Mouse (Mus musculus) ES-Bruce4 (cell line): ENCODE measurements at regions not wholly inside any gene's neighbourhood (a gene's known extent, or its start where the extent isn't known, plus 50 kb on each side); places are given as distances from the start of the nearest gene placed in this dataset.

Source experiments
- H3K27ac ChIP-seq: 2 replicates; pipeline ENCODE4 v1.5.1; 2012; ENCODE audit warnings: low read length, inconsistent platforms; ENCODE audit not compliant: insufficient read depth
- H3K27me3 ChIP-seq: 2 replicates; pipeline ENCODE4 v1.6.1; 2012; ENCODE audit warnings: mild to moderate bottlenecking, low read length, inconsistent platforms; ENCODE audit not compliant: control insufficient read depth, poor library complexity, insufficient read depth, severe bottlenecking
- H3K36me3 ChIP-seq: 2 replicates; pipeline ENCODE4 v1.6.1; 2012; ENCODE audit warnings: inconsistent platforms, mild to moderate bottlenecking, low read length, moderate library complexity; ENCODE audit not compliant: control insufficient read depth, poor library complexity, insufficient read depth, severe bottlenecking
- H3K4me1 ChIP-seq: one replicate; pipeline ENCODE4 v1.8.1; 2011; ENCODE audit warnings: low read length; ENCODE audit not compliant: control insufficient read depth, insufficient read depth
- H3K4me3 ChIP-seq: 2 replicates; pipeline ENCODE4 v1.5.1; 2011; ENCODE audit warnings: low read depth, mild to moderate bottlenecking, low read length
- H3K9ac ChIP-seq: 2 replicates; pipeline ENCODE4 v1.6.1; 2012; ENCODE audit warnings: low read depth, mild to moderate bottlenecking, inconsistent platforms; ENCODE audit not compliant: poor library complexity, severe bottlenecking
- H3K9me3 ChIP-seq: replicated peaks from 2 replicates; pipeline ENCODE4 v1.6.1; 2012; ENCODE audit warnings: mild to moderate bottlenecking, low read length, inconsistent platforms; ENCODE audit not compliant: control insufficient read depth, poor library complexity, insufficient read depth, severe bottlenecking
- CTCF ChIP-seq: IDR thresholded peaks from one replicate; pipeline ENCODE4 v1.8.1; 2011; ENCODE audit warnings: low read depth, low read length
- EP300 ChIP-seq: IDR thresholded peaks from 2 replicates; pipeline ENCODE4 v1.6.1; 2011; ENCODE audit warnings: low read depth, low read length; ENCODE audit not compliant: insufficient read depth
- POLR2A ChIP-seq: IDR thresholded peaks from one replicate; pipeline ENCODE4 v1.8.1; 2011; ENCODE audit warnings: low read length; ENCODE audit not compliant: insufficient read depth

DNA sequence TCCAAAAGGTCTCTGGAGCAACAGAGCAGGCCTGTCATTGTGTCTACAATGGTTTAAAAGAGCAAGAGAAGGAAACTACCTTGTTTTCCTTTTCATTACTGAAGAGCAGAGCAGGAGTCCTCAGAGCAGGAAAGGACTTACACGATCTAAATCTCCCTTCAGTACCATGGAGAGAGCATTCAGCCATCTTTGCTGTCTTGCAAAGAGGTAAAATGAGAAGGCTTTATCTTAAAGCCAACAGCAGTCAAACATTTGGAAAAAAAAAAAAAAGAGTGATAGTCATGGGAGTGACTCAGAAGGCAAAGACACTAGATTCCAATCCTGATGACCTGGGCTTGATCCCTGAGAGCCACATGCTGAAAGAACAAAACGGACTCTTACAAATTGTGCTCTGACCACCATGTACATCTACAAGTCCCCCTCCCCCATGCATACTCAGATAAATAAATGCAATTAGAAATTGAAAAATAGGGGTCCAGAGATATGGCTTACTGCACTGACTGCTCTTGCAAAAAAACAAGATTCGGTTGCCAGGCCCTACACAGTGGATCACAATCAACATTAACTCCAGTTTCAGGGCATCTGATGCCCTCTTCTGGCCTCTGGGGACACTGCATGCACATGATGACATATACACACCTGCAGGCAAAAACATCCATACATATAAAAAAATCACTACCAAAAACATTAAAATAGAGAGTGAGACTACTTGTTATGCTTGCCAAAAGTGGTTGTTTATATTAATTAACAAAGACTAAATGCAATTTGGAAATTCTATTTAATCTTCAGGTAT lies 397.6 kb upstream of the Kif2a start:
- Histone ChIP-seq H3K4me3 (no peak overlapping the region), H3K36me3 (no peaks in the 10 kb centered on the region), H3K9ac (no peak overlapping the region), H3K4me1 (no peaks in the 10 kb centered on the region), H3K27ac (no peak overlapping the region), H3K27me3 (no peaks in the 10 kb centered on the region), H3K9me3 (no peaks in the 10 kb centered on the region; the same call in 1 of the 2 replicates)
- TF ChIP-seq POLR2A (no peak), CTCF (no peak), EP300 (no peak)

DNA sequence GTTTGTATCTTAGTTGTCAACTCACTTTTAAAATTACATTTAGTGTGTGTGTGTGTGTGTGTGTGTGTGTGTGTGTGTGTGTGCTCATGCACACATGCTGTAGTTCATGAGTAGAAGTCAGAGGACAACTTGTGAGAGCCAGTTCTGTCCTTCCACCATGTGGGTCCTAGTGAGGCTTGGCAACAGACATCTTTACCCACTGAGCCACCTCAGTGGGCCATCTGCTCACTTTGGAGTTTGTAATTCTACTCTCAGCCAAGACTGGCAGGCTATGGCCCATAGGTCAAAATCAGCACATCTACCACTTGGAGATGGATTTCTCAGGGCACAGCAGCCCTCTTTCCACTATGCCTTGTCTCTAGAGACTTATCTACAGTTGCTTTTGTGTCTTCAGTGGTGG lies 388.3 kb upstream of the Kif2a start:
- Histone ChIP-seq H3K9me3 (no peaks in the 10 kb centered on the region), H3K27me3 (no peaks in the 10 kb centered on the region), H3K36me3 (no peaks in the 10 kb centered on the region), H3K9ac (no peak overlapping the region), H3K4me1 (no peaks in the 10 kb centered on the region), H3K27ac (no peak overlapping the region), H3K4me3 (no peak overlapping the region)
- TF ChIP-seq POLR2A (no peak), CTCF (no peak), EP300 (no peak)

GRCm38 (mm10) chr13:107407674-107408026 lies 385.7 kb upstream of the Kif2a start:
- no peak overlapping the region for H3K4me3 ChIP-seq
- no peak overlapping the region for H3K27ac ChIP-seq
- H3K27me3 ChIP-seq: no peaks in the 10 kb centered on the region
- H3K36me3 ChIP-seq: no peaks in the 10 kb centered on the region
- H3K9ac ChIP-seq: no peak overlapping the region
- H3K9me3 ChIP-seq: no peaks in the 10 kb centered on the region
- no peaks in the 10 kb centered on the region for H3K4me1 ChIP-seq
- TF ChIP-seq POLR2A (no peak), EP300 (no peak), CTCF (no peak)

- Histone ChIP-seq H3K4me1 (no peaks in the 10 kb centered on the region), H3K9ac (no peak overlapping the region), H3K36me3 (no peaks in the 10 kb centered on the region), H3K27ac (no peak overlapping the region), H3K4me3 (no peak overlapping the region), H3K27me3 (no peaks in the 10 kb centered on the region), H3K9me3 (no peaks in the 10 kb centered on the region)
- no peak for TF ChIP-seq POLR2A
- no peak for TF ChIP-seq EP300
- TF ChIP-seq CTCF: no peak
Observed at GRCm38 (mm10) chr13:107406977-107407673, 385.2 kb upstream of the Kif2a start.

GRCm38 (mm10) chr13:107398621-107399363 lies 376.9 kb upstream of the Kif2a start:
- H3K27me3 ChIP-seq: no peaks in the 10 kb centered on the region
- no peaks in the 10 kb centered on the region for H3K9me3 ChIP-seq
- H3K4me1 ChIP-seq: no peaks in the 10 kb centered on the region
- H3K27ac ChIP-seq: no peak overlapping the region
- no peaks in the 10 kb centered on the region for H3K36me3 ChIP-seq
- no peak overlapping the region for H3K9ac ChIP-seq
- TF ChIP-seq CTCF (no peak), POLR2A (no peak), EP300 (no peak)
- no peak overlapping the region for H3K4me3 ChIP-seq

DNA sequence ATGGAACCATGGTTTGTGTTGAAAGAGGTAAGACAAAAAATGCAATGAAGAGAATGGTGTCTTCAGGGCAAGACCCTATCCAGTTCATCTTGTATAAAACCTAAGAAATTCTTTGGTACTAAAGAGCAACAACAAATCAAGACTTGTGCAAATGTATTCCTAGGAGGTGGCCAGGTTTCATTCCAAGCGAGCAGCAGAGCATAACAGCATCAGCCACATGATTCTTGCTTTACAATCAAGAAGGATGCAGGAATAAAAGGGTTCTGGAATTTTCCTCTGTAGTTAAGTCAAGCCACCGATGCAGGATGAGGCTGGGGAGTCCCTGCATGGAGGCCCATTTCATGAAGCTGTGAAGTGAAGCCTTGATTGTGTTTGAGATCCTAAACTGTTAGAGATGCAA lies 374.1 kb upstream of the Kif2a start:
- no peaks in the 10 kb centered on the region for H3K9me3 ChIP-seq
- H3K27me3 ChIP-seq: no peaks in the 10 kb centered on the region
- no peak overlapping the region for H3K27ac ChIP-seq
- H3K4me1 ChIP-seq: no peaks in the 10 kb centered on the region
- H3K4me3 ChIP-seq: no peak overlapping the region
- no peak for TF ChIP-seq EP300
- TF ChIP-seq CTCF: no peak
- TF ChIP-seq POLR2A: no peak
- no peak overlapping the region for H3K9ac ChIP-seq
- H3K36me3 ChIP-seq: no peaks in the 10 kb centered on the region
